Comparison of ENCODE assay signal across 1 mouse cellular context in genomic region chr2:181251841-181252240, GRCm38 (mm10).
A peak's percentile ranks its signal among the peaks of the same experiment; 100 is the strongest.
TF ChIP-seq lines count a peak whose summit lies in the region.

No protein-coding gene starts in this region.

TF ChIP-seq in MEL, 35 proteins besides CTCF, POLR2A, EP300 and RAD21:
- TF ChIP-seq E2F4 (IDR thresholded peaks at IDR 0.05; ENCODE audit: borderline replicate concordance, low read depth, low read length) (no peak), TBP (IDR thresholded peaks at IDR 0.05; ENCODE audit: low read depth, low read length) (peak; percentile 38; the same call in 1 of the 2 replicates)
